Mouse (Mus musculus): ENCODE results near the gene Hmgcr.
A peak's percentile ranks its signal among the peaks of the same experiment; 100 is the strongest.

Gene Hmgcr

DNA sequence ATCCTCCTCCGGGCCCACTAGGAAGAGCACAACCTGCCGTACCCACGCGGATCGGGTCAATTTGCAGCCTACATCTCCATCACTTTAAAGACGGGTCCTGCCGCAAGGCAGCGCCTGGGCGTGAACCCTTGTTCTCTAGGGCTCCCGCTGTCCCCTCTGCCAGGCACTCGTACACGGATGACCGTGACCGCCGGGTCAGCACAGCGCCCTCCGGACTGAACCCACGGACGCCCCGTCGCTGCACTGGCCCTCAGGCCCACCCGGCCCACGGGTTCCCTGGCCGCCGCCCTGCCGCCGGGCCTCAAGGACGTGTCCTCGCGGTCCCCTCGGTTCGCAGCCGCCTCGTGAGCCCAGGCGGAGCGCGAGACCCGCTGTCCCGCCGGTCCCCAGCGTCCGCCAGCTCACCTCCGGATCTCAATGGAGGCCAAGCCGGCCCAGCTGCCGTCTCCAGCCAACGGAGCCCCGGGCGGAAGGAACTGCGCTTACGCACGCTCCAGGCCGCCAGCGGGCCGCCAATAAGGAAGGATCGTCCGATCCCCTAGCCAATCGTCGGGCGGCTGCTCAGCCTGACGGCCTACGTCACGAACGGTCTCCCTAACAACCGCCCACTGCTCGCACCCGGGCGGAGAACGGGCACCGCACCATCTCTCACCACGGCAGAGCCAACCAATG, at the start of gene Hmgcr:
Gene Hmgcr (minus strand): TSS at position 531 of the 672 bp plus-strand sequence.
- DNase-seq (ENCODE audit: low read depth, low spot score), result peak; percentile 97

DNA sequence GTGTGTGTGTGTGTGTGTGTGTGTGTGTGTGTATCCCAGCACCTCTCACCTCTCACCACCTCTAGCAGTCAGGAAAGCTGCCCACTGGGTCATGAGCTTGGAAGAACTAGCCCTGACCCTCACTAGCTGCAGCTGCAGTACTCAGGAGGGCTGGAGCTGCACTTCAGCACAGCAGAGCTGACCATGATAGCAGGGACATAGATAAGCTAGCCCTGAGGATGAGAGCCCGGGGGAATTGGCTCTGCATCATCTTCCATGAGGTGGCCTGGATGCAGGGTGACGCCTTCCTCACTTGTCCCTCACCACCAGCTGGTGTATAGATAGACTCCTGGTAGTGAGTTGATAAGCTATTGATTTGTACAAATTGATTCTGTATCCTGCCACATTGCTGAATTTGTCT, 49.3 kb upstream of the Hmgcr start:
- DNase-seq (ENCODE audit: low read depth, low spot score), result no peak

GRCm38 (mm10) chr13:96717821-96718220, 47.1 kb upstream of the Hmgcr start:
- DNase-seq (ENCODE audit: low read depth, low spot score), result no peak

- DNase-seq (ENCODE audit: low read depth, low spot score), result no peak
Observed at GRCm38 (mm10) chr13:96716311-96716710, 45.6 kb upstream of the Hmgcr start.

DNA sequence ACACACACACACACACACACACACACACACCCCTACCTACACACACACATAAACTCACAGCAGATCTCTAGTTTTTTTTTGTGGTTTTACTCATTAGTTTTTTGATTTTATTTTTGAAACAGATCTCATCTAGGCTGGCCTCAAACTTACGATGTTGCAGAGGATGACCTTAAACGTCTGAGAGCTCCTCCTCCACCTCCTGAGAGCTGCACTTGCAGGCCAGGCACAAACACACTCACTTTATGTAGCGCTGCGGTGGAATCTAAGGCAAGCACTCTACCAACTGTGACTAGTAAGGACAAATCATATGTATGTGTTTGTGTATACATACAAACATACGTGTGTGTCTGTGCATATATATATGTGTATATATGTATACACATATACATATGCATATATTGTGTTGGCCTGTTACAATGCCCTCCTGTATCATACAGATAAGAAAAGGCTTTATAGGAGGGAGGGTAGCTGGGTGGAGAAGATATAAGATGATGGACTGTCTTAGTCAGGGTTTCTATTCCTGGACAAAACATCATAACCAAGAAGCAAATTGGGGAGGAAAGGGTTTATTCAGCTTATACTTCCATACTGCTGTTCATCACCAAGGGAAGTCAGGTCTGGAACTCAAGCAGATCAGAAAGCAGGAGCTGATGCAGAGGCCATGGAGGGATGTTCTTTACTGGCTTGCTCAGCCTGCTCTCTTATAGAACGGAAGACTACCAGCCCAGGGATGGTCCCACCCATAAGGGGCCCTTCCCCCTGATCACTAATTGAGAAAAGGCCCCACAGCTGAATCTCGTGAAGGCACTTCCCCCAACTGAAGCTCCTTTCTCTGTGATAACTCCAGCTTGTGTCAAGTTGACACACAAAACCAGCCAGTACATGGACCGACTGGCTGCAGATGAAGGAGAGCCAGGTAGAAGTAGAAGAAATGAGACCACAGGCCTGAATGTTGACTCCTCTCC, 38.8 kb upstream of the Hmgcr start:
- no peak for DNase-seq (ENCODE audit: low read depth, low spot score)

DNA sequence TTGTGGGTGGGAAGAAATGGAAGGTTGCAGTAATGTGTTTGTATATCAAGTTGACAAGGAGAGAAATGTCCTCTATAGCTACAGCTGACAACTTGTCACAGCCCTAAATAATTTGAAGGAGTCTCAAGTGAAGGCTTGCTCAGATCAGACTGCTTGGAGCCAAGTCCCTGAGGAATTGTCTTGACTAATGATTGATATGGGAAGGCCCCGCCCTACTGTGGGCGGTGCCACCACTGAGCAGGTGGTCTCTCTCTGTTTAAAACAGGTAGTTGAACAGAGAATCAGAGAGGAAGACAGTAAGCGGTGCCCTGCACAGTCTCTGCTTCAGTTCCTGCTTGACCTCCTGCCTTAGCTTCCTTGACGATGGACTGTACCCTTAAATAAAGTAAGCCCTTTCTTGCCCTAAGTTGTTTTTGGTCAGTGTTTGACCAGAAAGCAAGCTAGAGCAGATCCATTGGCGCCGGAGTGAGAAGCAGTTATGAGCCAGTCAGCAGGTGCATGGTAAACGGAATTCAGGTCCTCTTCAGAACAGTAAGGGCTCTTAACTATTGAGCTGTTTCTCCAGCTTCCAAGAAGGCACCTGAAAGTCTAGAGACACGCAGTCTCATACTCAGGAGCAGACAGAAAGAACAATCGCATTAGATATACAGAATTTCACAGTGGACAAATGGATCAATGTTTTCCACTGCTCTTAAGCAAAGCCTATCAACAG, 32.0 kb upstream of the Hmgcr start:
- DNase-seq (ENCODE audit: low read depth, low spot score), result no peak

DNA sequence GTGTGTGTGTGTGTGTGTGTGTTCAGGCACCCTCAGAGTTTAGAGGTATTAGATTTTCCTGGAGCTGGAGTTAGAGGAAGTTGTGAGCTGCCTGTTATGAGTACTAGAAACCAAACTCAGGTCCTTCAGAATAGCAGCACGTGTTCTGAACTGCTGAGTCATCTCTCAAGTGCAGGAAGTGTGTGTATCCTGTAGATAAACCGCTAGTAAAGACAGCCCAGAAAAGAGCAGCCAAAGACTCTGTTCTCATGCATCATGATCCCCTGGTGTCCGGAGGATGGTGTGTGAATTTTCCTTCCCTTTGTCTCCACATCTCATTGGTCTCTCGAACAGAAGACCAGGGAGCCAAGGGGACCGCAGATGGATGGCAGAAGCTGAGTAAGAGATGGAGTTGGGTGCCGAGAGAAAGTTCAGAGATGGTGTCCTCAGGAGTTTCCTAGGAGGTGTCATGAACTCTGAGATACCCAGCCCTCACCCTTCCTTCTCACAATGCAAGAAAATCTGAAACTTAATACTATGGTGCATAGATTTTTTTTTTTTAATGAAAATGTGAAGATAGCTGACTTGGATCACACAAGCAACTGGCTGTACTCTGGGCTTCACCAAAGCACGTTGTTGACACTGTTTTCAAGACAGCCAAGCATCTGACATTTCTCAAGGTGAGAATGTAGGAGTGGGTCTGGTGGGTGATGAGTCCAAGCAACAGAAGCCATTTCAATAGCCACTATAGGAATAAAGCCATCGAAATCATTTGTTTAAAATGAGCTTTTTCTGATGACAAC, 27.3 kb upstream of the Hmgcr start:
- peak; percentile 64 for DNase-seq (ENCODE audit: low read depth, low spot score)

DNA sequence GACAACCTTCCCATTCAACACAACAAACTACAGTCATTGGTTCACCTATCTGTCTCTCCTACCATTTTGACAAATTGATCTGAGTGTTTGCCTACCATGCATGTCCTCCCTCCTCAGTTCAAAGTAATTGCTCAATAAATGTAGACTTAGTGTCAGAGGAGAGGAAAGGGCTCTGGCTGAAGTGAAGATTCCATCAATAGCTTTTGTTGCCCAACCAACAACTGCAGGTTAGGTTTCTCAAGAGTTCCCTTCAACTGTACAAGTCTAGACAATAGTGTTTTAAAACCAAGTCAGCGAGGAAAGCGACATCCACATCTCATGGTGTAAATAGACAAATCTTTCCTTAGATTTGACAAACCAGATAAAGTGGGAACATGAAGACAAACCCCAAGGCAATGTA, 24.7 kb upstream of the Hmgcr start:
- no peak for DNase-seq (ENCODE audit: low read depth, low spot score)

- no peak for DNase-seq (ENCODE audit: low read depth, low spot score)
Observed at GRCm38 (mm10) chr13:96689901-96690300, 19.2 kb upstream of the Hmgcr start.

GRCm38 (mm10) chr13:96687261-96687660, 16.5 kb upstream of the Hmgcr start:
- peak; percentile 70 for DNase-seq (ENCODE audit: low read depth, low spot score)

DNA sequence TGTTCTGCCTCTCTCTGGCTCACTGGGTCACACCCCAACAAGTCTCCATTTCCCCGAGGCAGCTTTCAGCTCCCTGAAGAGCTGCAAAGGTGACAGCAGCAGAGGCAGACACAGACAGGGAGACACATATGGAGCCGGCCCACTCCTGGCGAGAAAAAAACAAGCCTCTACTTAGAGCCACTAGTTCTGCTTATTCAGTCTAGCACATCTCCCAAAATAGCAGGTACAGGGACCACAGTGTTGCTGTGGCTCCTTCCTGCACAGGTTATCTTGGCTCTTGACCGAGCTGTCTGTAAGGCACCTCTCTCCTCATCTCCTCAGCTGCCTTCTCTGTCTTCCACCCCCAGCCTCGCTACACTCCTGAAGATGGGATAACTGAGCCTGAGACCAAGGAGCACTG, 14.0 kb upstream of the Hmgcr start:
- no peak for DNase-seq (ENCODE audit: low read depth, low spot score)

GRCm38 (mm10) chr13:96681088-96681620, 10.4 kb upstream of the Hmgcr start:
- DNase-seq (ENCODE audit: low read depth, low spot score), result peak; percentile 76

DNA sequence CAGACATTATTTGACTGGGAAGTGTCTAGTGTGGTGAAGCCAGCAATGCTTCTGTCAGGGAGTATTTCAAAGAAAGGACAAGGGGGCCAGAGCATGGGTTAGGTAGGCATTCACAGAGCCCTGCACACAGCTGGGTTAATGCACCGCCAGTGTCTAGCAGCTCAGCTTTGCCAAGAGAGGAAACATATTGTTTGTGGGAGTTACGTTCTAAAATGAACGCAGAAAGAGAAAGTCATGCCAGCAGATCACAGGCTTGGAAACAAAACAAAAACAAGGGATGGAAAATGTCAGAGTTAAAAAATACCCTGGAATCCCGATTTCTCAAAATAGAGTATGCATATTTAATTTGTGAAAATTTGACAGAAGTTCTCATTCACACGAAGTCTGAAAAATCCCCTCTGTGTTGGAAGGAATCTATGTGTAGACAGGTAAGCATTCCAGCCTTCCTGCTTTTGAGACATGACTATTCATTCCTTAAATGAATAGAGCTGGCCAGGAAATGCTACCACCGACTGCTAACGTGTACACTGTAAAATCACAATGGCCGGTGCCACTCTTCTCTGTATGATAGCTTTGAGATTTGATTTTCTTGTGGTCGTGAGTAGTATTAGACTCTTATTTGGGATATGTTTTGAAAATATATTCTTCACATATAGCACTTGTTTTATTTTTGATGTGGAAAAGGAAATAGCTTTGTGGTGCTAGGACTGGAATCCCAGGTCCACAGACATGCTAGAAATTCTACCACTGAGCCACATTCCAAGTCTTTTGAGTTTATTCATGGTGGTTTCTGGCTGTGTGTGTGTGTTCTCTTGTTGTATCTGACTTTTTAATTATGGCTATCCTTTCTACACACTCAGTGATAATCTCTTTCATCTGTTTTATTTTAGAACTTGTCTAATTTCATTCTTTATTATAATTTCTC, 9.7 kb upstream of the Hmgcr start:
- peak; percentile 58 for DNase-seq (ENCODE audit: low read depth, low spot score)

DNA sequence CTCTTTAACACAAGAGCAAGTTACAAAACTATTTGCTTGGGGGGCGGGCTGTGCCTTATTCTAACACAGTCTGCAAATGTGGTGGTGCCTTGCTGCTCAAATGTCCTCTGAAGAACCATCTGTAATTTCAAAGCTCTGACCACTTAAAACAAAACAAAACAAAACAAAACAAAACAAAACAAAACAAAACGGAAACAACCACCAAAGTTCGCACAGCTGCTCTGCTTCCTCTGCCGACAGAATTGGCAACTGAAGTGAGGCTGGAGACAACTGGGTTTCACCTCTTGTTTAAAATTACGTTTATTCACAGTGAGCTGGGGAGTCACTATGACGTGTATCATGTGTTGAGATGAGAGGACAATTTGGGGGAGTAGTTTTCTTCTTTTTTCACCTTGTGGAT, 7.9 kb upstream of the Hmgcr start:
- DNase-seq (ENCODE audit: low read depth, low spot score), result no peak

GRCm38 (mm10) chr13:96677071-96677470, 6.3 kb upstream of the Hmgcr start:
- DNase-seq (ENCODE audit: low read depth, low spot score), result peak; percentile 51

DNA sequence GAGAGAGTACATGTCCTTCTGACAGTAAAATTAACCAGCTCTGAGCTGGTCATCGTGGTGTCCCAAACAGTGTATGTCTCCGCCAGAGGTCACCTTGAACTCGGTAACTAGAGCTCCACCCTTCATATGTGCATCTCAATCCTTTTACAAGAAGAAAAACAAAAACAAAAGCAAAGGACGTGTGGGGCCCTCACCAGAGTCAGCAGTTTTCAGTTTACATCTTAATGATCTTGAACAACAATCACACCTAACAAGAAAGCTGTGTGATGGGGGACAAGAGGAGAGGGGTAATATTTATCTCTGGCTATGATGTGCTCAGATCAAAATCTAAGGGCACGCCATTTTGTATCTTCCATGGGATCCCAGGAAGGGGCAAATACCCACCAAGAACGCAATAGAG, 5.0 kb upstream of the Hmgcr start:
- no peak for DNase-seq (ENCODE audit: low read depth, low spot score)

- no peak for DNase-seq (ENCODE audit: low read depth, low spot score)
Observed at GRCm38 (mm10) chr13:96673817-96674216, 3.1 kb upstream of the Hmgcr start.

- no peak for DNase-seq (ENCODE audit: low read depth, low spot score)
Observed at GRCm38 (mm10) chr13:96672276-96672675, 1.5 kb upstream of the Hmgcr start.

- no peak for DNase-seq (ENCODE audit: low read depth, low spot score)
Observed at GRCm38 (mm10) chr13:96671906-96672234, 1.1 kb upstream of the Hmgcr start.
